Mouse (Mus musculus): ENCODE measurements around the gene Enpp3. TPM values are rescaled to one million over a fixed set of nuclear protein-coding genes. Genes with fewer than 3 reads are reported as not detected.

Enpp3 gene
- polyA plus RNA-seq, 1 experiment from 2014 or later = 3.3 TPM

GRCm38 (mm10) chr10:24836366-24837038, 6.1 kb downstream of the Enpp3 start:
- no peaks in the 10 kb centered on the region for H3K36me3 ChIP-seq (ENCODE audit: control insufficient read depth, insufficient read depth, low read length)
- peak; percentile 69 for ATAC-seq (ENCODE audit: low read depth)
- 45% methylated on average over 4 of the region's 4 CpGs for WGBS
- H3K27me3 ChIP-seq (ENCODE audit: control insufficient read depth, insufficient read depth, low read length) = no peaks in the 10 kb centered on the region
- no peak overlapping the region for H3K9ac ChIP-seq (replicated peaks; ENCODE audit: low read depth, low read length)
- no peaks in the 10 kb centered on the region for H3K9me3 ChIP-seq (ENCODE audit: control insufficient read depth, low read length)
- H3K27ac ChIP-seq (ENCODE audit: low read depth, low read length) = no peak overlapping the region
- H3K4me1 ChIP-seq (ENCODE audit: control insufficient read depth, insufficient read depth, low read length) = 0 out of 2 replicates have a peak, but pooled peaks cover 5% of the 10 kb centered on the region
- peak overlapping the region; percentile 40; the same call in 1 of the 2 replicates for H3K4me2 ChIP-seq (ENCODE audit: low read depth, low read length)
- H3K4me3 ChIP-seq (ENCODE audit: low read depth, low read length) = peak overlapping the region; percentile 2; the same call in 1 of the 2 replicates

GRCm38 (mm10) chr10:24835702-24836342, 6.8 kb downstream of the Enpp3 start:
- Histone ChIP-seq H3K36me3 (ENCODE audit: control insufficient read depth, insufficient read depth, low read length) (no peaks in the 10 kb centered on the region), H3K27ac (ENCODE audit: low read depth, low read length) (no peak overlapping the region), H3K4me2 (ENCODE audit: low read depth, low read length) (peak overlapping the region; percentile 40), H3K4me3 (ENCODE audit: low read depth, low read length) (peak overlapping the region; percentile 2), H3K4me1 (ENCODE audit: control insufficient read depth, insufficient read depth, low read length) (0 out of 2 replicates have a peak, but pooled peaks cover 5% of the 10 kb centered on the region), H3K27me3 (ENCODE audit: control insufficient read depth, insufficient read depth, low read length) (no peaks in the 10 kb centered on the region), H3K9ac (replicated peaks; ENCODE audit: low read depth, low read length) (no peak overlapping the region), H3K9me3 (ENCODE audit: control insufficient read depth, low read length) (no peaks in the 10 kb centered on the region)
- peak; percentile 76 for ATAC-seq (ENCODE audit: low read depth)
- 16% methylated on average over 12 of the region's 12 CpGs for WGBS

- WGBS = 19% methylated on average over 4 of the region's 4 CpGs
- H3K4me3 ChIP-seq (ENCODE audit: low read depth, low read length) = peak overlapping the region; percentile 2; the same call in 1 of the 2 replicates
- H3K9ac ChIP-seq (replicated peaks; ENCODE audit: low read depth, low read length) = no peak overlapping the region
- H3K9me3 ChIP-seq (ENCODE audit: control insufficient read depth, low read length) = no peaks in the 10 kb centered on the region
- 0 out of 2 replicates have a peak, but pooled peaks cover 5% of the 10 kb centered on the region for H3K4me1 ChIP-seq (ENCODE audit: control insufficient read depth, insufficient read depth, low read length)
- no peak overlapping the region for H3K27ac ChIP-seq (ENCODE audit: low read depth, low read length)
- H3K36me3 ChIP-seq (ENCODE audit: control insufficient read depth, insufficient read depth, low read length) = no peaks in the 10 kb centered on the region
- ATAC-seq (ENCODE audit: low read depth) = 0 out of 2 replicates have a peak, but pooled peaks have one; percentile 39
- H3K27me3 ChIP-seq (ENCODE audit: control insufficient read depth, insufficient read depth, low read length) = no peaks in the 10 kb centered on the region
- peak overlapping the region; percentile 40; the same call in 1 of the 2 replicates for H3K4me2 ChIP-seq (ENCODE audit: low read depth, low read length)
Measured at GRCm38 (mm10) chr10:24834634-24835371, 7.8 kb downstream of the Enpp3 start.

- no peak overlapping the region for H3K4me2 ChIP-seq (ENCODE audit: low read depth, low read length)
Measured at GRCm38 (mm10) chr10:24832306-24832705, 10.3 kb downstream of the Enpp3 start.

GRCm38 (mm10) chr10:24831377-24832095, 11.1 kb downstream of the Enpp3 start:
- no peak overlapping the region for H3K4me3 ChIP-seq (ENCODE audit: low read depth, low read length)
- no peaks in the 10 kb centered on the region for H3K36me3 ChIP-seq (ENCODE audit: control insufficient read depth, insufficient read depth, low read length)
- WGBS = 71% methylated on average over 14 of the region's 15 CpGs
- no peaks in the 10 kb centered on the region for H3K27me3 ChIP-seq (ENCODE audit: control insufficient read depth, insufficient read depth, low read length)
- H3K9me3 ChIP-seq (ENCODE audit: control insufficient read depth, low read length) = no peaks in the 10 kb centered on the region
- H3K4me1 ChIP-seq (ENCODE audit: control insufficient read depth, insufficient read depth, low read length) = 0 out of 2 replicates have a peak, but pooled peaks cover 3% of the 10 kb centered on the region
- H3K27ac ChIP-seq (ENCODE audit: low read depth, low read length) = no peak overlapping the region
- H3K9ac ChIP-seq (replicated peaks; ENCODE audit: low read depth, low read length) = no peak overlapping the region
- ATAC-seq (ENCODE audit: low read depth) = no peak
- H3K4me2 ChIP-seq (ENCODE audit: low read depth, low read length) = no peak overlapping the region

More at GRCm38 (mm10) chr10:24832306-24832705, 10.3 kb downstream of the Enpp3 start:
- Histone ChIP-seq H3K27me3 (ENCODE audit: control insufficient read depth, insufficient read depth, low read length) (no peaks in the 10 kb centered on the region), H3K9ac (replicated peaks; ENCODE audit: low read depth, low read length) (no peak overlapping the region), H3K9me3 (ENCODE audit: control insufficient read depth, low read length) (no peaks in the 10 kb centered on the region), H3K4me1 (ENCODE audit: control insufficient read depth, insufficient read depth, low read length) (0 out of 2 replicates have a peak, but pooled peaks cover 5% of the 10 kb centered on the region), H3K27ac (ENCODE audit: low read depth, low read length) (no peak overlapping the region), H3K4me3 (ENCODE audit: low read depth, low read length) (no peak overlapping the region), H3K36me3 (ENCODE audit: control insufficient read depth, insufficient read depth, low read length) (no peaks in the 10 kb centered on the region)
- WGBS = 94% methylated on average over 9 of the region's 9 CpGs
- no peak for ATAC-seq (ENCODE audit: low read depth)

GRCm38 (mm10) chr10:24830448-24830847, 12.2 kb downstream of the Enpp3 start:
- no peak for ATAC-seq (ENCODE audit: low read depth)
- 92% methylated on average over 5 of the region's 5 CpGs for WGBS
- Histone ChIP-seq H3K9me3 (ENCODE audit: control insufficient read depth, low read length) (no peaks in the 10 kb centered on the region), H3K4me3 (ENCODE audit: low read depth, low read length) (no peak overlapping the region), H3K36me3 (ENCODE audit: control insufficient read depth, insufficient read depth, low read length) (no peaks in the 10 kb centered on the region), H3K27ac (ENCODE audit: low read depth, low read length) (no peak overlapping the region), H3K4me2 (ENCODE audit: low read depth, low read length) (no peak overlapping the region), H3K4me1 (ENCODE audit: control insufficient read depth, insufficient read depth, low read length) (no peaks in the 10 kb centered on the region), H3K27me3 (ENCODE audit: control insufficient read depth, insufficient read depth, low read length) (no peaks in the 10 kb centered on the region), H3K9ac (replicated peaks; ENCODE audit: low read depth, low read length) (no peak overlapping the region)

- WGBS = 97% methylated on average over 4 of the region's 4 CpGs
- ATAC-seq (ENCODE audit: low read depth) = no peak
- Histone ChIP-seq H3K9me3 (ENCODE audit: control insufficient read depth, low read length) (no peaks in the 10 kb centered on the region), H3K9ac (replicated peaks; ENCODE audit: low read depth, low read length) (no peak overlapping the region), H3K27ac (ENCODE audit: low read depth, low read length) (no peak overlapping the region), H3K4me3 (ENCODE audit: low read depth, low read length) (no peak overlapping the region), H3K27me3 (ENCODE audit: control insufficient read depth, insufficient read depth, low read length) (no peaks in the 10 kb centered on the region), H3K36me3 (ENCODE audit: control insufficient read depth, insufficient read depth, low read length) (no peaks in the 10 kb centered on the region), H3K4me1 (ENCODE audit: control insufficient read depth, insufficient read depth, low read length) (no peaks in the 10 kb centered on the region), H3K4me2 (ENCODE audit: low read depth, low read length) (no peak overlapping the region)
Measured at GRCm38 (mm10) chr10:24828136-24828535, 14.5 kb downstream of the Enpp3 start.

GRCm38 (mm10) chr10:24826130-24826529, 16.5 kb downstream of the Enpp3 start:
- ATAC-seq (ENCODE audit: low read depth) = no peak
- WGBS = 18% methylated on average over 6 of the region's 6 CpGs

More at GRCm38 (mm10) chr10:24826130-24826529, 16.5 kb downstream of the Enpp3 start:
- no peak overlapping the region for H3K9ac ChIP-seq (replicated peaks; ENCODE audit: low read depth, low read length)
- H3K4me3 ChIP-seq (ENCODE audit: low read depth, low read length) = no peak overlapping the region
- no peak overlapping the region for H3K4me2 ChIP-seq (ENCODE audit: low read depth, low read length)
- H3K9me3 ChIP-seq (ENCODE audit: control insufficient read depth, low read length) = no peaks in the 10 kb centered on the region
- H3K36me3 ChIP-seq (ENCODE audit: control insufficient read depth, insufficient read depth, low read length) = no peaks in the 10 kb centered on the region
- no peaks in the 10 kb centered on the region for H3K27me3 ChIP-seq (ENCODE audit: control insufficient read depth, insufficient read depth, low read length)
- H3K4me1 ChIP-seq (ENCODE audit: control insufficient read depth, insufficient read depth, low read length) = no peaks in the 10 kb centered on the region
- H3K27ac ChIP-seq (ENCODE audit: low read depth, low read length) = no peak overlapping the region
